Mouse (Mus musculus) heart, embryonic 15.5 days (tissue): Measurements from ENCODE around the gene Klhl8. TPM values are rescaled to one million over a fixed set of nuclear protein-coding genes. Genes with fewer than 3 reads are reported as not detected.

ENCODE experiments used
- ATAC-seq: fragments of 200-750 bp; cut with Nextera tagmentation; replicated peaks from 2 replicates; pipeline ENCODE4 v1.8.0; 2017; ENCODE audit warnings: low read depth, moderate TSS enrichment; ENCODE audit not compliant: insufficient number of reproducible peaks, insufficient read depth, low FRiP score
- H3K27ac ChIP-seq: fragments of 300-500 bp; sonication (generic); 2 replicates; pipeline ENCODE4 v1.5.1; 2015; ENCODE audit warnings: mild to moderate bottlenecking, inconsistent platforms
- H3K27me3 ChIP-seq: fragments of 300-500 bp; sonication (generic); 2 replicates; pipeline ENCODE4 v1.6.1; 2015; ENCODE audit warnings: inconsistent platforms
- H3K36me3 ChIP-seq: fragments of 300-500 bp; sonication (generic); 2 replicates; pipeline ENCODE4 v1.6.1; 2015; ENCODE audit warnings: mild to moderate bottlenecking, inconsistent platforms
- H3K4me1 ChIP-seq: fragments of 300-500 bp; sonication (generic); replicated peaks from 2 replicates; pipeline ENCODE4 v1.6.1; 2015; ENCODE audit warnings: inconsistent platforms
- H3K4me2 ChIP-seq: fragments of 300-500 bp; sonication (generic); 2 replicates; pipeline ENCODE4 v1.6.1; 2015; ENCODE audit warnings: inconsistent platforms, mild to moderate bottlenecking, moderate library complexity
- H3K4me3 ChIP-seq: fragments of 300-500 bp; sonication (generic); 2 replicates; pipeline ENCODE4 v1.5.1; 2015; ENCODE audit warnings: mild to moderate bottlenecking, inconsistent platforms
- H3K9ac ChIP-seq: fragments of 300-500 bp; sonication (generic); 2 replicates; pipeline ENCODE4 v1.6.1; 2015; ENCODE audit warnings: mild to moderate bottlenecking, inconsistent platforms
- H3K9me3 ChIP-seq: fragments of 300-500 bp; sonication (generic); replicated peaks from 2 replicates; pipeline ENCODE4 v1.6.1; 2016; ENCODE audit warnings: inconsistent platforms
- WGBS: fragments of 180-500 bp; shearing (Covaris S2); methylation state at CpG from one replicate; pipeline ENCODE4 v1.1.7; 2015; ENCODE audit warnings: mixed read lengths; 5-methylcytosine and 5-hydroxymethylcytosine counted together
- polyA plus RNA-seq: library from polyadenylated mRNA; unstranded; fragments of >200 nt; fragmentation: Nextera tagmentation; extraction: Ambion mirVana; gene quantifications from 2 replicates; pipeline ENCODE4 v1.2.1, GENCODE M21; 2015

The Klhl8 gene
- polyA plus RNA-seq, 1 experiment from 2014 or later: 11.4 TPM

- H3K27ac ChIP-seq: no peak overlapping the region
- no peak overlapping the region for H3K4me3 ChIP-seq
- no peak overlapping the region for H3K9ac ChIP-seq
- H3K36me3 ChIP-seq: peaks cover 61% of the 10 kb centered on the region
- ATAC-seq: no peak
- H3K4me1 ChIP-seq: no peaks in the 10 kb centered on the region
- 81% methylated on average over 19 of the region's 19 CpGs for WGBS
- H3K27me3 ChIP-seq: no peaks in the 10 kb centered on the region
- no peak overlapping the region for H3K4me2 ChIP-seq
- H3K9me3 ChIP-seq: no peaks in the 10 kb centered on the region
Observed at GRCm38 (mm10) chr5:103845418-103846153, 65.5 kb downstream of the Klhl8 start.

- H3K4me3 ChIP-seq: no peak overlapping the region
- H3K27me3 ChIP-seq: no peaks in the 10 kb centered on the region
- 42% methylated on average over 1 of the region's 1 CpGs for WGBS
Observed at GRCm38 (mm10) chr5:103843938-103844337, 67.1 kb downstream of the Klhl8 start.

GRCm38 (mm10) chr5:103839265-103839626 lies 71.8 kb downstream of the Klhl8 start:
- peaks cover 34% of the 10 kb centered on the region for H3K4me1 ChIP-seq
- ATAC-seq: no peak
- no peak overlapping the region for H3K4me2 ChIP-seq
- H3K9me3 ChIP-seq: no peaks in the 10 kb centered on the region
- 61% methylated on average over 3 of the region's 3 CpGs for WGBS
- H3K9ac ChIP-seq: no peak overlapping the region
- H3K27ac ChIP-seq: peak overlapping the region; percentile 59
- no peak overlapping the region for H3K4me3 ChIP-seq
- H3K36me3 ChIP-seq: peaks cover 24% of the 10 kb centered on the region
- no peaks in the 10 kb centered on the region for H3K27me3 ChIP-seq

More at GRCm38 (mm10) chr5:103843938-103844337, 67.1 kb downstream of the Klhl8 start:
- Histone ChIP-seq H3K9ac (no peak overlapping the region), H3K4me1 (peaks cover 14% of the 10 kb centered on the region), H3K27ac (no peak overlapping the region), H3K36me3 (peaks cover 47% of the 10 kb centered on the region), H3K4me2 (no peak overlapping the region), H3K9me3 (no peaks in the 10 kb centered on the region)
- ATAC-seq: no peak

- Histone ChIP-seq H3K27ac (peak overlapping the region; percentile 59), H3K4me2 (no peak overlapping the region), H3K27me3 (no peaks in the 10 kb centered on the region), H3K4me3 (no peak overlapping the region), H3K9ac (no peak overlapping the region), H3K36me3 (peaks cover 29% of the 10 kb centered on the region), H3K9me3 (no peaks in the 10 kb centered on the region), H3K4me1 (peaks cover 39% of the 10 kb centered on the region)
- 76% methylated on average over 15 of the region's 15 CpGs for WGBS
- ATAC-seq: peak; percentile 51
Observed at GRCm38 (mm10) chr5:103838550-103839264, 72.4 kb downstream of the Klhl8 start.

- no peak for ATAC-seq
- 53% methylated on average over 10 of the region's 11 CpGs for WGBS
Observed at GRCm38 (mm10) chr5:103836148-103836784, 74.8 kb downstream of the Klhl8 start.

GRCm38 (mm10) chr5:103835471-103836147 lies 75.5 kb downstream of the Klhl8 start:
- no peak for ATAC-seq
- WGBS: 58% methylated on average over 15 of the region's 15 CpGs
- Histone ChIP-seq H3K4me2 (no peak overlapping the region), H3K9ac (no peak overlapping the region), H3K4me3 (no peak overlapping the region), H3K9me3 (no peaks in the 10 kb centered on the region), H3K27ac (no peak overlapping the region), H3K4me1 (peaks cover 40% of the 10 kb centered on the region), H3K36me3 (peaks cover 10% of the 10 kb centered on the region; the same call in 1 of the 2 replicates), H3K27me3 (no peaks in the 10 kb centered on the region)

More at GRCm38 (mm10) chr5:103836148-103836784, 74.8 kb downstream of the Klhl8 start:
- peaks cover 40% of the 10 kb centered on the region for H3K4me1 ChIP-seq
- H3K4me2 ChIP-seq: no peak overlapping the region
- no peak overlapping the region for H3K9ac ChIP-seq
- H3K9me3 ChIP-seq: no peaks in the 10 kb centered on the region
- peaks cover 10% of the 10 kb centered on the region; the same call in 1 of the 2 replicates for H3K36me3 ChIP-seq
- H3K27me3 ChIP-seq: no peaks in the 10 kb centered on the region
- no peak overlapping the region for H3K27ac ChIP-seq
- no peak overlapping the region for H3K4me3 ChIP-seq

- Histone ChIP-seq H3K4me2 (no peak overlapping the region), H3K36me3 (peaks cover 15% of the 10 kb centered on the region), H3K4me3 (no peak overlapping the region), H3K9me3 (no peaks in the 10 kb centered on the region), H3K4me1 (peaks cover 38% of the 10 kb centered on the region), H3K9ac (no peak overlapping the region), H3K27me3 (no peaks in the 10 kb centered on the region), H3K27ac (no peak overlapping the region)
- no peak for ATAC-seq
- 78% methylated on average over 1 of the region's 1 CpGs for WGBS
Observed at GRCm38 (mm10) chr5:103830886-103831285, 80.2 kb downstream of the Klhl8 start.

- Histone ChIP-seq H3K27ac (peak overlapping the region; percentile 85), H3K4me3 (no peak overlapping the region), H3K4me2 (no peak overlapping the region), H3K27me3 (no peaks in the 10 kb centered on the region), H3K4me1 (peaks cover 30% of the 10 kb centered on the region), H3K9ac (no peak overlapping the region), H3K9me3 (no peaks in the 10 kb centered on the region), H3K36me3 (peaks cover 12% of the 10 kb centered on the region)
- ATAC-seq: no peak
- WGBS: 64% methylated on average over 12 of the region's 12 CpGs
Observed at GRCm38 (mm10) chr5:103829158-103829557, 81.9 kb downstream of the Klhl8 start.

- WGBS: 21% methylated on average over 8 of the region's 8 CpGs
Observed at GRCm38 (mm10) chr5:103828729-103829128, 82.3 kb downstream of the Klhl8 start.

GRCm38 (mm10) chr5:103828304-103828703 lies 82.8 kb downstream of the Klhl8 start:
- peak; percentile 83 for ATAC-seq
- Histone ChIP-seq H3K4me1 (peaks cover 25% of the 10 kb centered on the region), H3K9ac (peak overlapping the region; percentile 20; the same call in 1 of the 2 replicates), H3K27ac (peak overlapping the region; percentile 85), H3K27me3 (no peaks in the 10 kb centered on the region), H3K4me3 (peak overlapping the region; percentile 17), H3K36me3 (peaks cover 6% of the 10 kb centered on the region), H3K4me2 (peak overlapping the region; percentile 44), H3K9me3 (no peaks in the 10 kb centered on the region)
- WGBS: 26% methylated on average over 21 of the region's 21 CpGs

More at GRCm38 (mm10) chr5:103828729-103829128, 82.3 kb downstream of the Klhl8 start:
- Histone ChIP-seq H3K4me1 (peaks cover 26% of the 10 kb centered on the region), H3K9ac (no peak overlapping the region), H3K9me3 (no peaks in the 10 kb centered on the region), H3K4me2 (peak overlapping the region; percentile 44), H3K27ac (peak overlapping the region; percentile 85), H3K36me3 (peaks cover 8% of the 10 kb centered on the region), H3K4me3 (0 out of 2 replicates have a peak overlapping the region, but pooled peaks have one; percentile 17), H3K27me3 (no peaks in the 10 kb centered on the region)
- ATAC-seq: peak; percentile 90

GRCm38 (mm10) chr5:103822949-103823348 lies 88.1 kb downstream of the Klhl8 start:
- 89% methylated on average over 5 of the region's 5 CpGs for WGBS
- peaks cover 6% of the 10 kb centered on the region for H3K36me3 ChIP-seq
- no peak overlapping the region for H3K9ac ChIP-seq
- peaks cover 10% of the 10 kb centered on the region for H3K4me1 ChIP-seq
- no peak overlapping the region for H3K27ac ChIP-seq
- no peaks in the 10 kb centered on the region for H3K9me3 ChIP-seq
- H3K27me3 ChIP-seq: no peaks in the 10 kb centered on the region
- no peak overlapping the region for H3K4me2 ChIP-seq
- ATAC-seq: no peak
- H3K4me3 ChIP-seq: no peak overlapping the region
